Mouse (Mus musculus) MEL (cell line): ENCODE results near the gene Rgl1. TPM values are rescaled to one million over a fixed set of nuclear protein-coding genes. Genes with fewer than 3 reads are reported as not detected.
A peak's percentile ranks its signal among the peaks of the same experiment; 100 is the strongest.

ENCODE experiments used
- DNase-seq: peaks from one replicate; pipeline ENCODE4 v3.0.0; 2011; ENCODE audit warnings: low read depth, low spot score
- H3K27ac ChIP-seq: 2 replicates; pipeline ENCODE4 v1.5.1; 2012; ENCODE audit warnings: low read depth, mild to moderate bottlenecking, control low read depth, low read length, moderate library complexity; ENCODE audit not compliant: control insufficient read depth
- H3K27me3 ChIP-seq, 2 experiments: fragments of 150-350 bp in 1 of 2; sonication (generic) in 1 of 2; 2 replicates each; pipeline ENCODE4 v1.6.1; 2012; ENCODE audit warnings: low read length in 2 of 2, mild to moderate bottlenecking in 2 of 2, improper control_type of control experiment in 1 of 2, moderate library complexity in 1 of 2; ENCODE audit not compliant: insufficient read depth in 2 of 2, control insufficient read depth in 1 of 2
- H3K36me3 ChIP-seq, 2 experiments: 2 replicates each; pipeline ENCODE4 v1.6.1; 2012 to 2014; ENCODE audit warnings: low read length in 2 of 2, improper control_type of control experiment in 1 of 2, inconsistent platforms in 1 of 2, mild to moderate bottlenecking in 1 of 2; ENCODE audit not compliant: insufficient read depth in 2 of 2, control insufficient read depth in 1 of 2
- H3K4me1 ChIP-seq, 2 experiments: fragments of 150-350 bp in 1 of 2; sonication (generic) in 1 of 2; 2 replicates each; pipeline ENCODE4 v1.6.1; 2012; ENCODE audit warnings: low read length in 2 of 2, improper control_type of control experiment in 1 of 2, mild to moderate bottlenecking in 1 of 2; ENCODE audit not compliant: insufficient read depth in 2 of 2, control insufficient read depth in 1 of 2
- H3K4me3 ChIP-seq, 2 experiments: fragments of 150-350 bp in 1 of 2; sonication (generic) in 1 of 2; 2 replicates each; pipeline ENCODE4 v1.5.1; 2012; ENCODE audit warnings: low read depth in 2 of 2, low read length in 2 of 2, mild to moderate bottlenecking in 2 of 2, moderate library complexity in 2 of 2, control low read depth in 1 of 2, improper control_type of control experiment in 1 of 2; ENCODE audit not compliant: control insufficient read depth in 1 of 2, insufficient read depth in 1 of 2
- H3K79me2 ChIP-seq: 2 replicates; pipeline ENCODE4 v1.6.1; 2012; ENCODE audit warnings: mild to moderate bottlenecking, low read length, moderate library complexity; ENCODE audit not compliant: control insufficient read depth, poor library complexity, insufficient read depth
- H3K9ac ChIP-seq: 2 replicates; pipeline ENCODE4 v1.6.1; 2012; ENCODE audit warnings: low read depth, mild to moderate bottlenecking, control low read depth, low read length, moderate library complexity; ENCODE audit not compliant: control insufficient read depth, poor library complexity, severe bottlenecking
- H3K9me3 ChIP-seq: fragments of 150-350 bp; sonication (generic); replicated peaks from 2 replicates; pipeline ENCODE4 v1.6.1; 2012; ENCODE audit warnings: mild to moderate bottlenecking, low read length, improper control_type of control experiment, moderate library complexity; ENCODE audit not compliant: insufficient read depth
- CHD2 ChIP-seq: IDR thresholded peaks from 2 replicates; pipeline ENCODE4 v1.6.1; 2011; ENCODE audit warnings: low read length, improper control_type of control experiment
- EP300 ChIP-seq, 2 experiments: IDR thresholded peaks; 2 replicates each; pipeline ENCODE4 v1.6.1; 2011; ENCODE audit warnings: improper control_type of control experiment in 2 of 2, low read length in 2 of 2, low read depth in 1 of 2, mild to moderate bottlenecking in 1 of 2
- GABPA ChIP-seq: IDR thresholded peaks from 2 replicates; pipeline ENCODE4 v1.6.1; 2012; ENCODE audit warnings: low read depth, mild to moderate bottlenecking, inconsistent platforms, low read length, improper control_type of control experiment, moderate library complexity
- GATA1 ChIP-seq: IDR thresholded peaks from 2 replicates; pipeline ENCODE4 v1.6.1; 2011; ENCODE audit warnings: low read depth, low read length, improper control_type of control experiment
- JUND ChIP-seq: IDR thresholded peaks from 2 replicates; pipeline ENCODE4 v1.6.1; 2011; ENCODE audit warnings: low read depth, mild to moderate bottlenecking, improper control_type of control experiment, low read length
- KAT2A ChIP-seq: conservative IDR thresholded peaks from 2 replicates; pipeline ENCODE4 v1.6.1; 2012; ENCODE audit warnings: low read depth, low read length, improper control_type of control experiment, inconsistent platforms
- MAFK ChIP-seq: IDR thresholded peaks from 2 replicates; pipeline ENCODE4 v1.6.1; 2011; ENCODE audit warnings: low read depth, mild to moderate bottlenecking, low read length, improper control_type of control experiment, borderline replicate concordance
- MXI1 ChIP-seq: IDR thresholded peaks from 2 replicates; pipeline ENCODE4 v1.6.1; 2011; ENCODE audit warnings: mild to moderate bottlenecking, low read depth, low read length, improper control_type of control experiment
- MYB ChIP-seq: IDR thresholded peaks from 2 replicates; pipeline ENCODE4 v1.6.1; 2011; ENCODE audit warnings: mild to moderate bottlenecking, low read depth, low read length, improper control_type of control experiment
- POLR2A ChIP-seq, 2 experiments: IDR thresholded peaks; 2 replicates each; pipeline ENCODE4 v1.6.1; 2011 to 2012; ENCODE audit warnings: low read length in 2 of 2, mild to moderate bottlenecking in 2 of 2, control low read depth in 1 of 2, improper control_type of control experiment in 1 of 2, low read depth in 1 of 2, moderate library complexity in 1 of 2; ENCODE audit not compliant: control insufficient read depth in 1 of 2, insufficient read depth in 1 of 2, poor library complexity in 1 of 2
- RAD21 ChIP-seq: IDR thresholded peaks from 2 replicates; pipeline ENCODE4 v1.6.1; 2011; ENCODE audit warnings: mild to moderate bottlenecking, low read depth, low read length, improper control_type of control experiment
- SIN3A ChIP-seq: IDR thresholded peaks from 2 replicates; pipeline ENCODE4 v1.6.1; 2012; ENCODE audit warnings: low read length, improper control_type of control experiment, inconsistent platforms
- TBP ChIP-seq: IDR thresholded peaks from 2 replicates; pipeline ENCODE4 v1.8.0; 2011; ENCODE audit warnings: low read depth, low read length, improper control_type of control experiment
- UBTF ChIP-seq: IDR thresholded peaks from 2 replicates; pipeline ENCODE4 v1.6.1; 2012; ENCODE audit warnings: low read depth, mild to moderate bottlenecking, inconsistent platforms, low read length, improper control_type of control experiment, moderate library complexity, borderline replicate concordance; ENCODE audit not compliant: insufficient read depth
- USF1 ChIP-seq: IDR thresholded peaks from 2 replicates; pipeline ENCODE4 v1.6.1; 2014; ENCODE audit warnings: low read depth, mild to moderate bottlenecking, inconsistent platforms, low read length, improper control_type of control experiment, moderate library complexity
- USF2 ChIP-seq, 2 experiments: IDR thresholded peaks; 2 replicates each; pipeline ENCODE4 v1.6.1; 2011 to 2012; ENCODE audit warnings: improper control_type of control experiment in 2 of 2, low read length in 2 of 2, borderline replicate concordance in 1 of 2, inconsistent platforms in 1 of 2, low read depth in 1 of 2, mild to moderate bottlenecking in 1 of 2; ENCODE audit not compliant: insufficient read depth in 1 of 2
- polyA plus RNA-seq, 2 experiments: library from polyadenylated mRNA; stranded (reverse) in 1 of 2; unstranded in 1 of 2; fragments of >175 nt in 1 of 2; fragments of >200 nt in 1 of 2; gene quantifications; 2 replicates each; pipeline versions ENCODE4 v1.2.1 to v1.2.4; 2012; ENCODE audit warnings: low replicate concordance in 2 of 2, low read depth in 1 of 2; ENCODE audit not compliant: insufficient read length in 2 of 2, insufficient read depth in 1 of 2, missing spikeins in 1 of 2
- total RNA-seq: library from RNA; depleted of rRNA; stranded (reverse); fragments of 300-350 nt; gene quantifications from 2 replicates; pipeline ENCODE4 v1.2.3, GENCODE M21; 2012

The Rgl1 gene
- total and polyA plus RNA-seq, 3 experiments: 0.12 to 0.39 TPM; not detected in 1

GRCm38 (mm10) chr1:152619396-152619795 lies 146.8 kb downstream of the Rgl1 start:
- peaks cover 2 to 3% of the 10 kb centered on the region in 2 experiments for H3K27me3 ChIP-seq
- H3K4me1 ChIP-seq: peaks cover 15 to 26% of the 10 kb centered on the region in 2 experiments
- no peak overlapping the region for H3K27ac ChIP-seq
- TF ChIP-seq CHD2 (no peak), SIN3A (no peak), USF2 (IDR thresholded peaks at IDR 0.05; ENCODE audit: borderline replicate concordance in 1 of 2, insufficient read depth in 1 of 2, low read depth in 1 of 2, low read length in 2 of 2) (no peak), MYB (no peak), GABPA (no peak), JUND (no peak), POLR2A (IDR thresholded peaks at IDR 0.05; ENCODE audit: control insufficient read depth in 1 of 2, insufficient read depth in 1 of 2, low read depth in 1 of 2, low read length in 2 of 2, poor library complexity in 1 of 2) (no peak), KAT2A (no peak), EP300 (IDR thresholded peaks at IDR 0.05; ENCODE audit: low read depth in 1 of 2, low read length in 2 of 2) (no peak), MAFK (no peak), USF1 (no peak), RAD21 (no peak), TBP (no peak), MXI1 (no peak)
- TF ChIP-seq, all 39 proteins: peak for 0
- no peak for DNase-seq
- Histone ChIP-seq H3K9ac (no peak overlapping the region), H3K4me3 (no peak overlapping the region), H3K36me3 (peaks cover 0 to 26% of the 10 kb centered on the region in 2 experiments; a peak in 2 of 4 replicates), H3K9me3 (no peaks in the 10 kb centered on the region), H3K79me2 (no peaks in the 10 kb centered on the region; the same call in 1 of the 2 replicates)

- H3K9ac ChIP-seq: no peak overlapping the region
- H3K4me1 ChIP-seq: peaks cover 15 to 26% of the 10 kb centered on the region in 2 experiments
- H3K27ac ChIP-seq: peak overlapping the region; percentile 22
- H3K36me3 ChIP-seq: peaks cover 0 to 26% of the 10 kb centered on the region in 2 experiments; a peak in 2 of 4 replicates
- TF ChIP-seq UBTF (no peak), GATA1 (0 out of 2 replicates have a peak, but pooled peaks have one; percentile 10)
- no peak overlapping the region for H3K4me3 ChIP-seq
- no peak for DNase-seq
- H3K9me3 ChIP-seq: no peaks in the 10 kb centered on the region
- peaks cover 0 to 2% of the 10 kb centered on the region in 2 experiments; a peak in 3 of 4 replicates for H3K27me3 ChIP-seq
- H3K79me2 ChIP-seq: no peaks in the 10 kb centered on the region; the same call in 1 of the 2 replicates
Measured at GRCm38 (mm10) chr1:152618896-152619295, 147.3 kb downstream of the Rgl1 start.
